Mouse (Mus musculus) monocyte, adult 2 months (primary cell): Measurements from ENCODE around the gene Pnpla1.
A peak's percentile ranks its signal among the peaks of the same experiment; 100 is the strongest.

ENCODE experiments used
- DNase-seq, 2 experiments: peaks; one replicate each; pipeline ENCODE4 v3.0.0; 2022; ENCODE audit warnings: low spot score in 2 of 2, low read depth in 1 of 2

Pnpla1 gene

DNA sequence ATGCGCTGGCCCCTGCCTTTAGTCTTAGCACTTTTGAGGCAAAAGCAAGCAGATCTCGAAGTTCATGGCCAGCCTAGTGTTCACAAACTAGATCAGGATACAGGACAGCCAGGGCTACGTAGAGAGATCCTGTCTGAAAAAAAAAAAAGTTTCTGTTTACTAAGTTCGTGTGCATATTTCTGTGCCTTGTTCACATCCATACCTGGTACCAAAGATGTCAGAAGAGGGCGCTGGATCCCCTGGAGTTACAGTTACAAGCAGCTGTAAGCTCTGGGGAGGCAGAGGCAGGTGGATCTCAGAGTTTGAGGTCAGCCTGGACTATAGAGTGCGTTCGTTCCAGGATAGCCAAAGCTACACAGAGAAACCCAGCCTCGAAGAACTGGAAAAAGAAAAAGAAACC is 24.6 kb downstream of the Pnpla1 start:
- DNase-seq = no peak

DNA sequence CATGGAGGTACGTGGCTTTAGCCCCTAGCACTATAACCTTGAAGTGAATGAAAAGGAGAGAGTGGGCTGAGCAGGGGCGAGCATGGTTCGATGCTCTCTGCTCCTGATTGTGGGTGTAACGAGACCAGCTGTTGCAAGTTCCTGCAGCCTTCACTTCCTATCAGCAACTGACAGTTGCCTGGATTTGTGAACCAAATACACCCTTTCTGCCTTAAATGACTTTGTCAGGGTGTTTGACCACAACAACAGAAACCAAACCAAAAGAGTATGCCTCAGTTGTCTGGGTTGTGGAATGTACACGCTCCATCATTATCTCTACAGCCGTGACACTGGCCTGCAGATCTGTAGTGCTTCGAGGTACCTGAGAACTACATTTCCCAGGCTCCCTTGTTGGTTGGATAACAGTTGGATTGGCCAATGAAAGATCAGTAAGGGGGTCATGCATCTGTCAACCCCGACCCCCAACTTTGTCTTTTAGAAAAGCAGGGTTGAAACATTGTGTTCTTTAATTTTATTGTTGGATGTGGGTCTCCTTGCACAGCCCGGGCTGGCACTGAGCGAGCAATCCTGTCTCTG is 25.8 kb downstream of the Pnpla1 start:
- no peak for DNase-seq

DNA sequence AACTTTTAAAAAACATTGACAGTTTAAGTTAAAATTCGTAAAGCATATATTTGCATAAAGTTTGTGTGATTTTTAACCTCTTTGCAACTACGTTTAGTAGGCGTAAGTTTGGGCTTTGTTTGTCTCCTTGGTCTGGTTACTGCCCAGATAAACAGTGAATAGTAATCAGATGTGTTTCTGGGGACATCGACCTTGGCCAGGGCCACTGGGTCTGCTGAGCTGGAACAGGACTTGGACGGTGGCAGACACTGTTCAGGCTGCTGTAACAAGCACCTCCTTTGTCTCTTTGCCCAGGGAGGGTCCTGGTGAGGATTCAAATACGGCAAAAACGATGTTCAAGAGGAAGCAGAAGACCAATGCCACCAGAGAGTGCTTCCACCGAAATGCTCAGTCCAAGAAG is 27.0 kb downstream of the Pnpla1 start:
- DNase-seq = no peak

DNA sequence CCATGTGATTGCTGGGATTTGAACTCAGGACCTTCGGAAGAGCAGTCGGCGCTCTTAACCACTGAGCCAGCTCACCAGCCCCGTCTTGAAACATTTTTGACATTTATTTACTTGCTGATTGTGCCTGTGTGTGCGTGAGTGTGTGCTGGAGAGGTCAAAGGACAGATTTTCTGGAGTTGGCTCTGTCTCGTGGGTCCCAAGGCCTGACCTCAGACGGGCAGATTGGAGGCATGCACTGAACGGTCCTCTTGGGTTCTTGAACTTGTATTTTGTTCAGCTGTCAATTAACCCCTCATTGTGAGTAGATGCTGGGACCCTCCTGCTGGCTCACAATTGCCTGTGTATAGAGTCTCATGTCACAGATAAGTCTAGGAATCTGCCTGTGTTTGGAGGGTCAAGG is 28.1 kb downstream of the Pnpla1 start:
- no peak for DNase-seq

DNA sequence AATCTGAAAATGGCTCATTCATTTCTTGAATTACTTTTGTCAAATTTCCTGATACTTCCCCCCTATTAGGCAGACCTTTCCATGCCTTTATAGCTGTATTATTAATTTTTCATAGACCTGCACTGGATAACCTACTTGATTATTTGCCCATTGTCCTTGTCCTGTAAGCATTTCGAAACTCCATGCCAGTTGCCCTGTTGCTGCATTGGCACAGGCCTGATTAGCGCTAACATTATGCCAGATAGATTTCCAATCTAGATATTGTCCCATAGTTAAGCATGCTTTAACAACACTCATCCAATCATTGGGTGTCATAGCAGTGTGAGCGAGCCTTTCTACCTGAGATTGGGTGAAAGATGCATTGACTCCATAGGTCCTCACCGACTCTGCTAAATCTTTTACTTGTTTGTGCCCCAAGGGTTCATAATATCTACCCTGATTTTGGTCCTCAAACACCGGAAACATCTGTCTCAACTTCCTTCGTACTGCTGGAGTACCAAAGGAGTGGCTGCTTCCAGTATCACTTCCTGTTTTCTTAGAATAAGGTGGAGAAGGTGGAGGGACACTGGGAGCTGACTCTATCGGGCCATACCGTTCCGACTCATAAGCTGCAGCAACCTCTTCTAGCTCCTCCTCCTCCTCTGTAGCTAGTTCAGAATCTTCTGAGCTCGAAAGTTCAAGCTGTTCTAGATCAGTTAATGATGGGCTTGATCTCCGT is 36.0 kb downstream of the Pnpla1 start:
- peak in 1 of 2 experiments; percentile 32 for DNase-seq

DNA sequence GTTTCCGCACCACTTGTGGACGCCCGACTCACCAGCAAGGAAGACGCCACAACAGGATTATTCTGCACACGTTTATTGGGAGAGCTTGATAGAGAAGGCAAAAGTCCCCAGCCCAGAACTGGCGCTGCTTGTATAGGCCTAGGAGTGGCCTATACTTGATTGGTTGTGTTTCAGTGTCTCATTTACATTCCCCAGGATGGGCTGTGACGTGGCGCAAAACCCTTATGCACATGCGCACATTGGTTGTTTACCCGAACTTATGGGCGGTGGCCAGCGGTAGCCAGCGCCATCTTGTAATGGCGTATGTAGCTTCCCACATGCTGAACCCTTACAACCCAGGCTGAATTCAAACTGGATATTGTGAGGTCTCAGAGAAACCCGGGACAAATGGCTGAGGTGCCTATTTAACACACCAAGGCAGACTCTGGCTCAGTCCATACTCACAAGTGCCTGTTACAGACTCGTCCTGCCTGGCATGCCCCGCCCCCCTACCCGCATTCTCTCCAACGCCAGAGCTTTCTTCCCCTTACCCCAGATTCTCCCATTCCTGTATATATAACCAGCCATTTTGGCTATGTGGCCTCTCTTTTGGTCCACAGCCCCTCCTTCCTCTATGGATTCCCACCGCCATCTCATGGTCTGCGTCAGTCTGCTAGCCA is 37.1 kb downstream of the Pnpla1 start:
- no peak for DNase-seq

DNA sequence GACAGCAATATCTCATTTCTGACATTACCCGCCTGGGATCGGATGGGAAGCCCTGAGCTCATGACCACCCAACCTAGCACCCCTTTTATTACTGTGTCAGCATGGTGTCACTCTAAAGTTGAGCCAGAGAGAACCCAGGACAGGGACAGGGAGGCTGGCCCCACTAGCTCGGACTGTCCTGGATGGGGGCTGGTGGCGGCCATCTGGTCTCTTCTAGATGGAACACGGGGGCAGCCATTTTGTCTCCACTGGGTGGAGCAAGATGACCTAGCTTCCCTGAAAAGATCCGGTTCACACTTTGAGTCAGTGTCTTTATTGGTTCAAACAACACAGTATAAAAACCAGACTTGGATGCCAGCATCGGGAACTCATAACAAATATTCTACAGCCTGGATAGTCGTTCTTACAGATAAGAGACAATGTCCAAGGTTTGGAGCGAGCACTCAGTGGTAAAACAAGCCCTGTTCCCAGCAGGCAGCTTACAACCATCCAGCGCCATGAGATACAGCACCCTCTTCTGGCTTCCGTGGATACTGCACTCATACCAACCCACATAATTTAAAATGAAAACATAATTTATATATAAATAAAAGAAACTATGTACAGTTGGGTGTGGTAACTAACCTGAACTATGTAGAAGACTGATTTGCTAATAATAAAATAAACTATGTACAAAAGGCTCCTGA is 38.0 kb downstream of the Pnpla1 start:
- no peak for DNase-seq

DNA sequence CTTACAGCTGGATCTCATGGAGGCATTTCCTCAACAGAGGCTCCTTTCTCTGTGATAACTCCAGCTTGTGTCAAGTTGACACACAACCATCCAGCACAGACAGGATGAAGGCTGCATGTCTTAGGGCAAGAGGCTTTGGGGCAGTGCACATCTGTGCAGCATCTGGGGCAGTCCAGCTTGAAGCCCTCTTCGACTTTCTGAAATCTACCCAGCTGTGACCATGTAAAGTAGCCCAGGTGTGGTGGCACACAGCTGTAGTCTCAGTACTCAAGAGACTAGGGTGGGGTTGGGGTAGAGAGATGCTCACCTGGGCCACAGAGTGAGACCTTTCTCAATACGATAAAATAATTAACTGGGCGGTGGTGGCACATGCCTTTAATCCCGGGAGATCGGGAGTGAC is 39.6 kb downstream of the Pnpla1 start:
- no peak for DNase-seq

DNA sequence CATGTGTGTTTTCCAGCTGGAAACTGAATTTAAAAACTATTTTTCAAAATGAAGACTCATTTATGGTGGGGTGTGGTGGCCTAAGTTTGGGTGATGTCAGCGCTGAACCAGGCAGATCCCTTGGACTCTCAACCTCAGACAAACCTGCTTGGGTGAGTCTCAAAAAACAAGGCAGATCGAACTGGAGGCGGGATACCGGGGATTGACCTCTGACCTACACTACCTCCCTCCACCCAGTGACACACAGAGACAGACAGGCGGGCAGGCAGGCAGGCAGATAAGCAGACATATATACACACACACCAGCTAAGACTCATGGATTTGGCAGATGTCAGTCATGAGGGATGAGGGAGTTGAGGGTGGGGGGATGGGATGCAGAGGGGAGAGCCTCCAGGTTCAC is 40.0 kb downstream of the Pnpla1 start:
- no peak for DNase-seq

DNA sequence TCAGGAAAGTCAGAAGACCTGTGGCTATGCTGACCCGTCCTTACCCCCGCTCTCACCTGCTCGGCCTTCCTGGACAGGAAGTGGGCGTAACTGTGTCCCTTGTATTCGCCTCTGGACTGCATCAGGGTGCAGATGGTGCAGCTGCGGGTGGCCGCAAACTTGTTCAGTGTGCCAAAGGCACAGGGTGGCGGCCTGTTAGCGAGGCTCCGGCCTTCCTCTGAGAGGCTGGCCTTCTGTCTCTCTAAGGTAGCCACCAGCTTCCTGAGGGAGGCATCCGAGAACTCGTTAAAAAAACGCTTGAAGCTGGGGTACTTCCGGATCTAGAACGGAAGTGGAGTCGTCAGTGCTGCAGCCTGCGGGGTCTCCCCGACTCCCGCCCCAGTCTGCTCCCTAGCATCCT is 41.2 kb downstream of the Pnpla1 start:
- no peak for DNase-seq

DNA sequence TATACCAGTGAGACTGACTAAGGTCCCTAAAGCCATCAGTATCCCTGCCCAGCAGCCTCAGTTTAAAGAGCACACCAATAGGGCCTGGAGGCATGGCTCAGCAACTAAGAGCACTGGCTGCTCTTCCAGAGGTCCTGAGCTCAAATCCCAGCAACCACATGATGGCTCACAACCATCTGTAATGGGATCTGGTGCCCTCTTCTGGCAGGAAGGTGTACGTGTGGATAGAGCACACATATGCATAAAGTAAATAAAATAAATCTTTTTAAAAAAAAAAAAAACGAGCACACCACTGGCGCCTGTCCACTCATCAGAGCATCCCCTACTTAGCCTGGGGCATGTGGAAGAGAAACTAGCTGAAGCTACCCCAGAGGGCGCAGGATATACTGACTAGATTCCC is 43.3 kb downstream of the Pnpla1 start:
- DNase-seq = no peak

DNA sequence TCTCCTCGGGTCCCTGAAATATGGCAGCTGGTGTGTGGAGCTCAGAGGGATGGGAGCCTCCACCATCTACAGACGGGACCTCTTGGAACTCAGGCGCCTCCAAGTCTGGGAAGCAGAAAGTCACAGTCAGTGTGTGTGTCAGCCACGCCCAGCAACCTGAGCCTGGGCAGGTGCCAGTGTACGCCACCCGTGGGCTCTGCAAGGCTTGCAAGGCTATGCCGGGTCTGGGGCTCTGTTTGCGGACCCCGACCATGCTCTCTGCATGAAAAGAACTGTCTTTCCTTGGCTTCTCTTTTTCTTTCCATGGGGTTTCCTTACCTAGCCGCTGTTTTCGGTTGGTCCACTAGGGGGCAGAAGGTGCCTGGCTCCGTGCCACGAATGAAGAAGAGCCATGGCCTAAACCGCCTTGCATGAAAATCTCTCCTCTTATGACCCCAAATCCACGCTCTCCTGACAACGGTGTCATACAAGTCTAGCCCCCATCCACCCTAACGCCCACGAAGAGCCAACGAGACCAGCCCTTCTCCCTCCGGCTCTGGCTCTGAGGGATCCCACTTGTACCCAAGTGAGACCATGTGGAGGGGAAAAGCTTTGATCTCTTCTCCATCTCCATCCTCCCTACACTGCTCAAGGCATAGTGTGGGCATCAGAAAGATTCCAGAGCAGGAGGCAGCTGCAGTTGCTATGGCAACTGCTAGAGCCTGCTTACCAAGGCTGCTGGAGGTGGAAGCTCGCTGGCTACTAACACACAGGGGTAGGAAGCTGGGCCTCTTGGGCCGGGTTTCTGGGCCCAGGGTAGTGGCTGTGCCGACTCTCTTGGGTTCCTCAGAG is 46.5 kb downstream of the Pnpla1 start:
- DNase-seq = peak in 1 of 2 experiments; percentile 56

DNA sequence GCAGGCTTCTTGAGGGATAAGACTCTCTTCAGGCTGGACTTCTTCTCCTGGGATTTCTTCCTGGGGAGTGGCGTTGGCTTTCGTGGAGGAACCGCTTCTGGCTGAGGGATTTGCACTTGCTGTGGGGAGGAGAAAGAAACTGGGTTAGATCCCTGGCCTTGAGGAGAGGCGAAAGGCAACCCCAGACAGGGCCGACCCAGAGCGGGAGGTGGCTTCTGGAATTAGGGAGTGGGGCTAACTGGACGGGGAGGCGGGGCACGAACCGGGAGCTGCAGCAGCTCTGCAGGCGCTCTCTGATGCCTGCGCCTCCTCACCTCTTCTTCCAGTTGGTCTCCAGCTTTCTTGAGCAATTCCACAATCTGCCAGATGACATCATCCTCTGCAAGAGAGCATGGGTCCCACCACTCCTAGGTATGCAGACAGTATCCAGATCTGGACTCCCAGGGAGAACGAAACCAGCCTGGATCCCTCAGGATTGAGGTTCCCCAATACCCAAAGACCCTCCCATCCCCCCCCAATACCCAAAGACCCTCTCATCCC is 47.2 kb downstream of the Pnpla1 start:
- DNase-seq = no peak

DNA sequence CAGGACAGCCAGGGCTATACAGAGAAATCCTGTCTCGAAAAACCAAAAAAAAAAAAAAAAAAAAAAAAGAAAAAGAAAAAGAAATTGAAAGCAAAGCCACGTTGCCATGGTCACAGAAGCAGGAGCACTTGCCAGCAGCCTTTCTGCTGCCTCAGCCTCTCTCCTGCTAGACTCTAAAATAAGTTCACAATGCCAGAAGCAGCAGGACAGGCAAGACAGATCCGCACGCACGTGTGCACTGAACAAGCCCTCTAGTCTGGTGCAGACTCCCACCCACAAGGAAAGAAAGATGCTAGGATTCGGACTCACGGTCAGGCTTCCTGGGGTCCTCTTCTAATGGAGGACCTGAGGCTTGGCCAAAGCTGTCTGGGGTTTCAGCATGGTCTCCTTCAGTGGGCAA is 49.7 kb downstream of the Pnpla1 start:
- DNase-seq = no peak

DNA sequence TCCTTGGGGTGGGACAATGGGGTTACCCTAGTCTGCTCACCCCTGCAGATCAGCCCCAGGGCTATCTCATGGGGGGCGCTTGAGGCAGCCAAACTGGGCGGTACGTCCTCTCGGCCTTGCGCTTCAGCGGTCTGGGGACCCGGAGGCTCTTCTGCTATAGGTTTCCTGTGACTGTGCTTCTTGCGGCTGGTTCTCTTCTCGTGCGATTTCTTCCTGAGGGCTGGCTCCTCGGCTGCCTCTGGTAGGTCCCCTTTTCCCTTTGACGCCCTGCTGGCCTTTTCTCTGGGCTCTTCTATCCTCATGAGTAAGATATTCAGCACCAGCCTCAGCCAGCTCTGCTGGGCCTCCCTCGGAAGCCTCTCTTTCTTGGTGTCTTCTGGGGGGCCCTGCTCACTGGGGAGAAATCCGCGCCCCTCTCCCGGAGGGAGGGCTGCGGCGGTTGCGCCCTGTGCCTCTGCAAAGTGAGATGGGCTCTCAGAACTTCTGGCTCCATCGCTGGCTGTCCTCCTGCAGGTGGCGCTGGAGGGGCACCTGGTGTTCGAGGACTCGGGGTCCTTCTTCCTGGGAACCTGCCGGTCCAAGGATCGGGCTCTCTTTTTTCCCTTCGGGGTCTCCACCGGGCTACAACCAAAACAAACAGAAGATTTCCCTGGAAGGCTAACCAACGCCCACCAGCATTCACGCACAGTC is 51.2 kb downstream of the Pnpla1 start:
- peak in 1 of 2 experiments; percentile 19 for DNase-seq

DNA sequence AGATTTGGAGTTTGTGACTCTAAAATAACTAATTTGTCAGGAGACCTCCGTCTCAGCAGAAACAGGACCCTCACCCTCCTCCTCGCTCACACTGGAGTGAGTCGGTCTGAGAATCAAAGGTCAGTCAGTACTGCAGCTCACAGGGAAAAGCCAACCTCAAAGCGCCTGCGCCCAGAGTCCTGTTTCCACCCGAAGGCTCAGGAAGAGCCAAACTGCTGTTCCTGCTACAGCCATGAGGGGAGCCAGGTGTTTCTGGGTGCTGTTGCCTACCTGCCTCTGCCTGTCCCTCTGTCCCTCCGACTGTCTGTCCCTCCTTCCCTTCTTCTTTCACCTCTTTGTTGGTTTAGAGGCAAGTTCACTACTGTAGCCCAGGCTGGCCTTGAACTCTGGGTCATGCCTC is 51.9 kb downstream of the Pnpla1 start:
- DNase-seq = no peak

DNA sequence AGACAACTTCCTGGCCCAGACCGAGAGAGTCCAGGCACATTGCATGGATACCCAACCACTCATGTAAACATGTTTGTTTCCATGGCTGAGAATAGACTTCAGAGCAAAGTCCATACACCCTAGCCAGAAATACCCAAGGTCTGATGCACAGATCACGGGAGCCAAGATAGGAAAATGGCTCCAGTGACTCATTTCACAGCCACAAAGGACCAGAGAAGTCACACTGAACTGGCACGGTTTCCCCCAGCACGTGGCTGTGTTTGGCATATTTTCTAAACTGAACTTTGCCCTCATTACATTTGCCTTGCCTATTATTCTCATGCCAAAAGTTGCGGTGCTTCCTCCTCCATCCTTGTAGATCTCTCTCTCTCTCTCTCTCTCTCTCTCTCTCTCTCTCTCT is 55.0 kb downstream of the Pnpla1 start:
- no peak for DNase-seq

DNA sequence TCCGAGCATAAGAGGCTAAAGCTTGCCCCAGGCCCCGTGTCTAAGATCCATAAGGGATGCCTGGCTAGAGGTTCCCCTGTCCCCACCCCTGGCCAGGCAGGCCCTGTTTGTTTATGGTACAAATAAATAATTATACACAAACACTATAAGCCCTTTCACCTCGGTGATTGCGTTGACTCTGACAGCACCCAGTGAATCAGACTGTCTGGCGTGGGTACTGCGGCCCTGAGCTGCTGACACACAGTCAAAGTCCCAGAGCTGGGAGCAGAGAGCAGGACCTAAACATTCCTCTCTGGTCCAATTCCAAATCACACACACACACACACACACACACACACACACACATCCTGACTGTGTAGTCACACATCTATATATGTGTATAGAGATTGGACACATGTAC is 55.7 kb downstream of the Pnpla1 start:
- no peak for DNase-seq

DNA sequence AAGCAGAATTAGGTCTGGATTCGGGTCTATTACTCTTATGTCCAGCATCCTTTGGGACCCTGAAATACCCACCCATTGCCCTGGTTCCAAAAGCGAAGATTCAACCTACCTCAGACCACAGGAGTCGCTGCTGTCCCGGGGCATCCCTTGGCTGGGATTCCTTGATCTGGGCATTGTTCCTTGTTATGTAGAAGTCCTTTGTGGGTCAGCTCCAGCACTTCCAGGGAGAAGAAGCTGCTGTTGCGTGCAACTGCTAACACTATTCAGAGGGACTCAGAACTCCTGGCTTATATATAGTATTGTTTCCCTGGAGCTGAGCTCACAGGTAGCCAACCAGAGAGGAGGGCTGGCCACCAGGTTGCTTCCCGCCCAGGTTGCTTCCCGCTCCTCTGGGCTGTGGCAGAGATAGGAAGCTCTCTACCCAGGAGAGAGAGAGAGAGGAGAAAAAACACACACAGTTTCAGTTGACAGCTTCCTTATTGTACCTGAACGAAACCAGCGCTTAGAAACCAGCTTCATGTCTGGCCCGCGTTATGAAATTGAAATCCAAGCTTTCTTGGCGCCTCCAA is 56.9 kb downstream of the Pnpla1 start, which contains the start of gene 4930539E08Rik:
Gene 4930539E08Rik, minus strand, starts transcription at position 265 of the 569 bp plus-strand sequence.
- DNase-seq = no peak

DNA sequence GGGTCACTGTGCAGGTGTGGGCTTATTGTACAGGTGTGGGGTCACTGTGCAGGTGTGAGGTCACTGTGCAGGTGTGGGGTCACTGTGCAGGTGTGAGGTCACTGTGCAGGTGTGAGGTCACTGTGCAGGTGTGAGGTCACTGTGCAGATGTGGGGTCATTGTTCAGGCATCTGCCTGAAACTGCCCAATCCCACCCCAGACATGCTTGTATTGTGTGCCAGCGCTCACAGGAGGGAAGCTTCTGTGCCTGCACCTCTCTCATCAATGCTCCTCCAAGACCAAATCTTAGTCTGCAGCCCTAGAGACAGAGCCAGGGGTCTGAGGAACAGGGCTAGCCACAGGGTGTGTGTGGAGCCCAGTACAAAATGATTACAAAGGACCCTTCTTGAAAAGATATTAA is 58.3 kb downstream of the Pnpla1 start:
- DNase-seq = no peak
